In genomic region chr4:123155004-123155403, GRCm38 (mm10) we compare ENCODE assay signal across 9 mouse cellular contexts. TPM values are rescaled to one million over a fixed set of nuclear protein-coding genes. Genes with fewer than 3 reads are reported as not detected.
DNase-seq lines count a peak whose midpoint lies in the region; ATAC-seq and TF ChIP-seq lines count a peak whose summit lies in the region.
"Had no signal": no experiment of that assay in that cellular context is flagged by ENCODE, and none has a peak within 500 bp of the region (broad histone marks: within the 10 kb centered on the region; RNA-seq: fewer than 3 reads in every experiment).

No protein-coding gene starts in this region.

- no peaks in the 10 kb centered on the region for H3K36me3 ChIP-seq in lung, embryonic 14.5 days (ENCODE audit: insufficient read depth)

- no peaks in the 10 kb centered on the region for H3K27me3 ChIP-seq in lung, embryonic 14.5 days (ENCODE audit: insufficient read depth, low read length)

- WGBS in lung, embryonic 14.5 days: 21% methylated on average over 4 of the region's 4 CpGs

- no peak overlapping the region for H3K4me2 ChIP-seq in lung, embryonic 14.5 days

- H3K9me3 ChIP-seq in lung, embryonic 14.5 days (ENCODE audit: low read depth, low read length): no peaks in the 10 kb centered on the region

- H3K27ac ChIP-seq in lung, embryonic 14.5 days (ENCODE audit: low read depth): no peak overlapping the region

- peak; percentile 63 for TF ChIP-seq CTCF in lung, embryonic 14.5 days (IDR thresholded peaks at IDR 0.05; ENCODE audit: low read depth)

- H3K4me3 ChIP-seq in lung, embryonic 14.5 days (ENCODE audit: low read depth, low read length): no peak overlapping the region

- no peak for ATAC-seq in lung, embryonic 14.5 days (ENCODE audit: insufficient read depth)

- DNase-seq in adrenal gland, adult (ENCODE audit: inconsistent age in 2 of 2, low spot score in 1 of 2): peak; percentile 18 to 82
- no peak for DNase-seq in adrenal gland, adult 8-10 months
- peak; percentile 27 to 36 for DNase-seq in left cerebral cortex, adult 18-20 months (ENCODE audit: low spot score in 2 of 2)
- no peak for DNase-seq in left cerebral cortex, adult 8-10 months (ENCODE audit: low spot score in 2 of 2)
- DNase-seq in MN1 (ENCODE audit: low spot score): peak; percentile 57
- peak; percentile 74 for DNase-seq in embryo, embryonic 11 days
- DNase-seq in lung, embryonic 14.5 days: peak; percentile 84
- no peak for DNase-seq in gastrocnemius, postnatal 10 days

- H3K9ac ChIP-seq in lung, embryonic 14.5 days: no peak overlapping the region

- H3K4me1 ChIP-seq in lung, embryonic 14.5 days (ENCODE audit: insufficient read depth): no peaks in the 10 kb centered on the region

RNA-seq across cellular contexts. Expression of gene Ppie, which starts 15.3 kb away (rescaled TPM):
- total RNA-seq in adrenal gland, adult 8-10 months (2022): 10 to 100 TPM; 55.8 to 65.6 (median 58.6) TPM
- 10 to 100 TPM; 22.0 to 23.4 TPM for total RNA-seq in left cerebral cortex, adult 18-20 months (2021)
- total RNA-seq in left cerebral cortex, adult 8-10 months (2022): 10 to 100 TPM; 19.4 to 21.0 (median 20.2) TPM
- polyA plus RNA-seq in lung, embryonic 14.5 days (2014; fragmentation: Nextera tagmentation; extraction: Ambion mirVana): 109 and 110 TPM in 2 replicates
- total RNA-seq in gastrocnemius, postnatal 10 days (2021): 10 to 100 TPM; 23.5 to 24.0 TPM

RNA-seq across cellular contexts. Expression of gene Hpcal4, which starts 28.0 kb away (rescaled TPM):
- total RNA-seq in adrenal gland, adult 8-10 months (2022): 1 to 10 TPM; 5.0 to 9.1 (median 7.2) TPM
- total RNA-seq in left cerebral cortex, adult 18-20 months (2021): 100 to 1,000 TPM; 525 to 560 TPM
- total RNA-seq in left cerebral cortex, adult 8-10 months (2022): 100 to 1,000 TPM; 419 to 526 (median 447) TPM
- polyA plus RNA-seq in lung, embryonic 14.5 days (2014; fragmentation: Nextera tagmentation; extraction: Ambion mirVana): 0.23 and 0.37 TPM in 2 replicates
- total RNA-seq in gastrocnemius, postnatal 10 days (2021): under 1 TPM; 0.38 to 0.59 TPM
- polyA plus RNA-seq: C2C12 had no signal

RNA-seq across cellular contexts. Expression of gene Oxct2b, which starts 38.9 kb away (rescaled TPM):
- total RNA-seq in adrenal gland, adult 8-10 months (2022): under 1 TPM in 1 of 4 experiments, not detected in 3; 0.18 TPM
- not detected for total RNA-seq in left cerebral cortex, adult 18-20 months (2021)
- total RNA-seq in left cerebral cortex, adult 8-10 months (2022): under 1 TPM in 3 of 4 experiments, not detected in 1; 0.22 to 0.46 (median 0.27) TPM
- polyA plus RNA-seq in lung, embryonic 14.5 days (2014; fragmentation: Nextera tagmentation; extraction: Ambion mirVana): not detected in 2 replicates
- total RNA-seq in gastrocnemius, postnatal 10 days (2021): not detected
- polyA plus RNA-seq: C2C12 had no signal

RNA-seq across cellular contexts. Expression of gene Nt5c1a, which starts 46.3 kb away (rescaled TPM):
- total RNA-seq in adrenal gland, adult 8-10 months (2022): 100 to 1,000 TPM in 2 of 4 experiments, 10 to 100 TPM in 2; 65.4 to 137 (median 88.0) TPM
- 10 to 100 TPM; 10.5 to 13.4 TPM for total RNA-seq in left cerebral cortex, adult 18-20 months (2021)
- total RNA-seq in left cerebral cortex, adult 8-10 months (2022): 10 to 100 TPM; 10.1 to 14.5 (median 12.5) TPM
- 0.20 TPM in 1 of 2 replicates, not detected in the other for polyA plus RNA-seq in lung, embryonic 14.5 days (2014; fragmentation: Nextera tagmentation; extraction: Ambion mirVana)
- total RNA-seq in gastrocnemius, postnatal 10 days (2021): 10 to 100 TPM in 1 of 2 experiments, 1 to 10 TPM in 1; 9.9 to 10.7 TPM
- polyA plus RNA-seq: C2C12 had no signal

RNA-seq across cellular contexts. Expression of gene Bmp8b, which starts 50.0 kb away (rescaled TPM):
- under 1 TPM; 0.12 to 0.70 (median 0.30) TPM for total RNA-seq in adrenal gland, adult 8-10 months (2022)
- under 1 TPM in 1 of 2 experiments, not detected in 1; 0.23 TPM for total RNA-seq in left cerebral cortex, adult 18-20 months (2021)
- under 1 TPM in 3 of 4 experiments, not detected in 1; 0.16 to 0.19 (median 0.19) TPM for total RNA-seq in left cerebral cortex, adult 8-10 months (2022)
- polyA plus RNA-seq in lung, embryonic 14.5 days (2014; fragmentation: Nextera tagmentation; extraction: Ambion mirVana): 0.70 and 0.79 TPM in 2 replicates
- total RNA-seq in gastrocnemius, postnatal 10 days (2021): not detected
- polyA plus RNA-seq: C2C12 had no signal

Comparison
In these comparisons a context has a peak if more than half of its experiments do, and no peak if none do; other contexts are left out.
1. DNase-seq: peak in adrenal gland, adult (2 of 2), left cerebral cortex, adult 18-20 months (2 of 2), MN1 (single experiment), embryo, embryonic 11 days (single experiment) and lung, embryonic 14.5 days (single experiment); none in adrenal gland, adult 8-10 months (single experiment), left cerebral cortex, adult 8-10 months (0 of 2) and gastrocnemius, postnatal 10 days (single experiment).
2. RNA of gene Hpcal4, which starts 28.0 kb away (total RNA-seq): 525 to 560 TPM in left cerebral cortex, adult 18-20 months and 419 to 526 TPM in left cerebral cortex, adult 8-10 months; 5.0 to 9.1 TPM in adrenal gland, adult 8-10 months and 0.38 to 0.59 TPM in gastrocnemius, postnatal 10 days; every median in the first group is over 10 times any median in the second.